Mouse (Mus musculus): ENCODE measurements around the gene Prelp. TPM values are rescaled to one million over a fixed set of nuclear protein-coding genes. Genes with fewer than 3 reads are reported as not detected.

Prelp gene
- polyA plus RNA-seq, 1 experiment from 2014 or later = 1.1 TPM

- Histone ChIP-seq H3K9ac (ENCODE audit: low read depth, low read length) (0 out of 2 replicates have a peak overlapping the region, but pooled peaks have one; percentile 29), H3K4me1 (ENCODE audit: control insufficient read depth, insufficient read depth, low read length) (peaks cover 17% of the 10 kb centered on the region; the same call in 1 of the 2 replicates), H3K27ac (ENCODE audit: low read depth, low read length) (no peak overlapping the region)
Observed at GRCm38 (mm10) chr1:133899043-133899542, 22.1 kb downstream of the Prelp start.

GRCm38 (mm10) chr1:133897293-133897692 lies 23.9 kb downstream of the Prelp start:
- no peak overlapping the region for H3K4me2 ChIP-seq
- no peak overlapping the region for H3K27ac ChIP-seq (ENCODE audit: low read depth, low read length)
- H3K36me3 ChIP-seq (ENCODE audit: control insufficient read depth, insufficient read depth, low read length) = no peaks in the 10 kb centered on the region
- no peaks in the 10 kb centered on the region for H3K27me3 ChIP-seq (ENCODE audit: control insufficient read depth, insufficient read depth, low read length)
- no peaks in the 10 kb centered on the region for H3K9me3 ChIP-seq (replicated peaks; ENCODE audit: control insufficient read depth, low read length)
- peaks cover 29% of the 10 kb centered on the region for H3K4me1 ChIP-seq (ENCODE audit: control insufficient read depth, insufficient read depth, low read length)
- H3K4me3 ChIP-seq (ENCODE audit: low read depth, low read length) = no peak overlapping the region
- 75% methylated on average over 6 of the region's 6 CpGs for WGBS (ENCODE audit: insufficient replicate concordance)
- no peak overlapping the region for H3K9ac ChIP-seq (ENCODE audit: low read depth, low read length)
- ATAC-seq (replicated peaks; ENCODE audit: insufficient number of reproducible peaks, low FRiP score, low TSS enrichment) = no peak

More at GRCm38 (mm10) chr1:133899043-133899542, 22.1 kb downstream of the Prelp start:
- Histone ChIP-seq H3K9me3 (replicated peaks; ENCODE audit: control insufficient read depth, low read length) (no peaks in the 10 kb centered on the region), H3K4me3 (ENCODE audit: low read depth, low read length) (no peak overlapping the region), H3K36me3 (ENCODE audit: control insufficient read depth, insufficient read depth, low read length) (no peaks in the 10 kb centered on the region), H3K4me2 (no peak overlapping the region), H3K27me3 (ENCODE audit: control insufficient read depth, insufficient read depth, low read length) (no peaks in the 10 kb centered on the region)
- WGBS (ENCODE audit: insufficient replicate concordance) = 50% methylated on average over 9 of the region's 9 CpGs
- no peak for ATAC-seq (replicated peaks; ENCODE audit: insufficient number of reproducible peaks, low FRiP score, low TSS enrichment)

- H3K36me3 ChIP-seq (ENCODE audit: control insufficient read depth, insufficient read depth, low read length) = no peaks in the 10 kb centered on the region
- H3K27ac ChIP-seq (ENCODE audit: low read depth, low read length) = peak overlapping the region; percentile 57
- H3K9me3 ChIP-seq (replicated peaks; ENCODE audit: control insufficient read depth, low read length) = no peaks in the 10 kb centered on the region
- 0 out of 2 replicates have a peak overlapping the region, but pooled peaks have one; percentile 19 for H3K4me2 ChIP-seq
- 0 out of 2 replicates have a peak, but pooled peaks cover 2% of the 10 kb centered on the region for H3K27me3 ChIP-seq (ENCODE audit: control insufficient read depth, insufficient read depth, low read length)
- WGBS (ENCODE audit: insufficient replicate concordance) = 4% methylated on average over 5 of the region's 5 CpGs
- H3K9ac ChIP-seq (ENCODE audit: low read depth, low read length) = no peak overlapping the region
- H3K4me3 ChIP-seq (ENCODE audit: low read depth, low read length) = no peak overlapping the region
- peaks cover 61% of the 10 kb centered on the region for H3K4me1 ChIP-seq (ENCODE audit: control insufficient read depth, insufficient read depth, low read length)
- peak; percentile 41; the same call in 1 of the 2 replicates for ATAC-seq (replicated peaks; ENCODE audit: insufficient number of reproducible peaks, low FRiP score, low TSS enrichment)
Observed at GRCm38 (mm10) chr1:133891489-133891888, 29.7 kb downstream of the Prelp start.

DNA sequence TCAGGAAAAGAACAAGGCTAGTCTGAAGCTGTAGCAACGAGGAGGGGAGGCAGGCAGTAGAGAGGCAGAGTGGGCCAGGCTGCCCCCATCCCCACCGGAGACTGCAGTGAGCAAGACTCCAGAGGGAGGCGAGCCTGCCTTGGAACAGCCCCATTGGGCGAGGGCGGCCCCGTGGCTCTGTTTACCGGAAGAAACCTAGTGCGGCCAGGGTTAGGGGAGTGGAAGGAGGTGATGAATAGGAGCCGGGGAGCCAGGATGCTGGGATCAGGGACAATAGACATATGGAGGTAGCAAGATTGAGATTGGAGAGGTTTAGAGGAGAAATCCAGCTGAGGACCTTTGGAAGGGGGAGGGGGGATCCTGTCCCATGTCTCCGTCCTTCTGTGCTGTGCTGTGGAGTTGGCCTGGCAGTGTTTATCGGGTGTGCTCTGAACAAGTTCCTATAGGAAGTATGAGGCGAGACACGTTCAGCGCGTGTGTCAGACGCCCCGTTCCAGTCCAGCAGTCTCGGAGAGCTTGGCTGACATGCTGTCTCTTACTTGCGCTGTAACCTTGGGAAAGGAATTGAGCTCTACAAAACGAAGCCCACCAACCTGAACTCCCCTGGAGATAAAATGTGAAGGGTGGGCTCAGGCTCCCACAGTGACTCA lies 31.1 kb downstream of the Prelp start:
- H3K27me3 ChIP-seq (ENCODE audit: control insufficient read depth, insufficient read depth, low read length) = 0 out of 2 replicates have a peak, but pooled peaks cover 2% of the 10 kb centered on the region

DNA sequence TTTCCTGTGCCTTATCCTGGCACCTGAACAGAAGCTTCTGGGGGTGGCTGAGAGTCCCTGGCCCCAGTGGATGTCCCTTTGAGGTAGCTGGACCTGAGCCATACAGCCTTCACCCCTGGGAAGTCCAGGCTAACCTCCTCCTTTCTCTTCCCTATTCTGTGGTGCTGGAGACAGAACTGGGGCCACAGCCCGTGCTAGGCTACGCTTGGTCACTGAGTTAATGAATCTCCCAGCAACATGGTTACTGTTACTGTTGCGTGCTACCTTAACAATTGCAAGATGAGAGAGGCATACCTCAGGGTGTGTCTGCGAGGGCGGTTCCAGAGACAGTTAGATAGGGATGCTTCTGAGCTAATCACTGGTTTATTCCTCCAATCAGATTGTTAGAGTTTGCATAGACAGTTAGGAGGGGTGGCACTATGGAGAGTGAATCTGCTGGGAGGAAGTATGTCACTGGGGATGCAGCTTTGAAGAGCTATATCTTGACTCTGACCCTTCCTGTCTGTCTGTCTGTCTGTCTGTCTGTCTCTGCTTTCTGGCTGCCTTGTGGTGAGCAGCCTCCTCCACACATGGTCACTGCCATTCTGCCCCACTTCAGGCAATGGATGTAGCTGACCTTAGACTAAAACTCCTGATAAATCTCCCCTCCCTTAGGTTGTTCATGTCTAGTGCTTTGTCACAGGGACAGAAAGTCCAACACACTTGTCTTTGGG lies 33.5 kb downstream of the Prelp start:
- no peak overlapping the region for H3K4me3 ChIP-seq (ENCODE audit: low read depth, low read length)
- peaks cover 42% of the 10 kb centered on the region for H3K4me1 ChIP-seq (ENCODE audit: control insufficient read depth, insufficient read depth, low read length)
- ATAC-seq (replicated peaks; ENCODE audit: insufficient number of reproducible peaks, low FRiP score, low TSS enrichment) = no peak
- no peaks in the 10 kb centered on the region for H3K36me3 ChIP-seq (ENCODE audit: control insufficient read depth, insufficient read depth, low read length)
- no peak overlapping the region for H3K9ac ChIP-seq (ENCODE audit: low read depth, low read length)
- 70% methylated on average over 5 of the region's 5 CpGs for WGBS (ENCODE audit: insufficient replicate concordance)
- H3K27me3 ChIP-seq (ENCODE audit: control insufficient read depth, insufficient read depth, low read length) = 0 out of 2 replicates have a peak, but pooled peaks cover 2% of the 10 kb centered on the region
- no peak overlapping the region for H3K4me2 ChIP-seq
- no peak overlapping the region for H3K27ac ChIP-seq (ENCODE audit: low read depth, low read length)
- no peaks in the 10 kb centered on the region for H3K9me3 ChIP-seq (replicated peaks; ENCODE audit: control insufficient read depth, low read length)

More for the DNA sequence above, 31.1 kb downstream of the Prelp start:
- 16% methylated on average over 20 of the region's 20 CpGs for WGBS (ENCODE audit: insufficient replicate concordance)
- H3K27ac ChIP-seq (ENCODE audit: low read depth, low read length) = peak overlapping the region; percentile 41
- ATAC-seq (replicated peaks; ENCODE audit: insufficient number of reproducible peaks, low FRiP score, low TSS enrichment) = no peak
- H3K4me2 ChIP-seq = peak overlapping the region; percentile 54
- H3K4me3 ChIP-seq (ENCODE audit: low read depth, low read length) = peak overlapping the region; percentile 12; the same call in 1 of the 2 replicates
- H3K9ac ChIP-seq (ENCODE audit: low read depth, low read length) = peak overlapping the region; percentile 43; the same call in 1 of the 2 replicates
- no peaks in the 10 kb centered on the region for H3K36me3 ChIP-seq (ENCODE audit: control insufficient read depth, insufficient read depth, low read length)
- H3K9me3 ChIP-seq (replicated peaks; ENCODE audit: control insufficient read depth, low read length) = no peaks in the 10 kb centered on the region
- peaks cover 50% of the 10 kb centered on the region for H3K4me1 ChIP-seq (ENCODE audit: control insufficient read depth, insufficient read depth, low read length)

DNA sequence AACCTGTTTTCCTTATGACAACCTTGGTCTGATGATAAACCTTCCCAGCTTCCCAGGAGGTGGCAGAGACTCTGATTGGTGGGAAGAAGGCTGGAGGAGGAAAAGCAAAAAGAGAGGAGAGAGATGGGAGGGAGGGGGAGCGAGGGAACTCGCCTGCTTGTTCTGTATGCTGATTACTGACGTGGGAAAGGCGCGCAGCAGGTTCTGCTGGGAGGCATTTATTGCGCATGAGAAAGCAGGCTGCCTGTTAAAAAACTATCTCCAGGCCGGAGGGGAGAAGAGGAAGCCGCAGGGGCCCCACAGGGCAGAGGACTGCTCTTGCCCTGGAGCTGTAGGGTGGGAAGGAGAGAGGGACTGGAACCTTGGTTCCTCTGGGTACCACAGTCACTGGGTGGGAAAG lies 34.2 kb downstream of the Prelp start:
- 12% methylated on average over 8 of the region's 8 CpGs for WGBS (ENCODE audit: insufficient replicate concordance)
- H3K9ac ChIP-seq (ENCODE audit: low read depth, low read length) = no peak overlapping the region; the same call in 1 of the 2 replicates
- no peak overlapping the region for H3K27ac ChIP-seq (ENCODE audit: low read depth, low read length)

DNA sequence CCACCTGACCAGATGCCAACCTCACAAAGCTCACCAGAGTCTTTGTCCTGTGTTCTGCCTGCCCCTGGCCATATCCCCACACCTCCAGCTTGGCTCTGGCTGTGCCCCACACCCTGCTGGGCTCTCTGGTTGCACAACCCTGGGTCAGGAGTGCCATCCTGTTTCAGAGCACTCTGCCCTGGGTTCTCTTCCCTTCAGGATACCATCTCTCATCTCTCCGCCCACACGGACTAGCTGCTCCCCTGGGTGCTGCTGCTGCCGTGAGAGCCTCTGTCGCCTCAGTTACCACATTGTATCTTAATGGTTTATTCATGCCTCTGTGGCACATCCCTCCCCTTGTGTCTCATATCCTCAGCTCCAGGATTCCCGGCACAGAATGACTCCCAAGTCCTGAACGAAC lies 34.8 kb downstream of the Prelp start:
- H3K4me2 ChIP-seq = no peak overlapping the region
- WGBS (ENCODE audit: insufficient replicate concordance) = 45% methylated on average over 6 of the region's 6 CpGs

More for the DNA sequence above, 34.2 kb downstream of the Prelp start:
- Histone ChIP-seq H3K36me3 (ENCODE audit: control insufficient read depth, insufficient read depth, low read length) (no peaks in the 10 kb centered on the region), H3K4me1 (ENCODE audit: control insufficient read depth, insufficient read depth, low read length) (peaks cover 41% of the 10 kb centered on the region), H3K4me2 (peak overlapping the region; percentile 16; the same call in 1 of the 2 replicates), H3K4me3 (ENCODE audit: low read depth, low read length) (no peak overlapping the region), H3K9me3 (replicated peaks; ENCODE audit: control insufficient read depth, low read length) (no peaks in the 10 kb centered on the region), H3K27me3 (ENCODE audit: control insufficient read depth, insufficient read depth, low read length) (0 out of 2 replicates have a peak, but pooled peaks cover 2% of the 10 kb centered on the region)
- no peak for ATAC-seq (replicated peaks; ENCODE audit: insufficient number of reproducible peaks, low FRiP score, low TSS enrichment)

GRCm38 (mm10) chr1:133885811-133886210 lies 35.4 kb downstream of the Prelp start:
- Histone ChIP-seq H3K9ac (ENCODE audit: low read depth, low read length) (no peak overlapping the region), H3K9me3 (replicated peaks; ENCODE audit: control insufficient read depth, low read length) (no peaks in the 10 kb centered on the region), H3K4me1 (ENCODE audit: control insufficient read depth, insufficient read depth, low read length) (peaks cover 40% of the 10 kb centered on the region), H3K27ac (ENCODE audit: low read depth, low read length) (no peak overlapping the region), H3K36me3 (ENCODE audit: control insufficient read depth, insufficient read depth, low read length) (no peaks in the 10 kb centered on the region), H3K4me2 (no peak overlapping the region), H3K4me3 (ENCODE audit: low read depth, low read length) (no peak overlapping the region), H3K27me3 (ENCODE audit: control insufficient read depth, insufficient read depth, low read length) (0 out of 2 replicates have a peak, but pooled peaks cover 2% of the 10 kb centered on the region)
- ATAC-seq (replicated peaks; ENCODE audit: insufficient number of reproducible peaks, low FRiP score, low TSS enrichment) = no peak
- 87% methylated on average over 7 of the region's 7 CpGs for WGBS (ENCODE audit: insufficient replicate concordance)

More for the DNA sequence above, 34.8 kb downstream of the Prelp start:
- Histone ChIP-seq H3K27ac (ENCODE audit: low read depth, low read length) (no peak overlapping the region), H3K9ac (ENCODE audit: low read depth, low read length) (peak overlapping the region; percentile 0; the same call in 1 of the 2 replicates), H3K9me3 (replicated peaks; ENCODE audit: control insufficient read depth, low read length) (no peaks in the 10 kb centered on the region), H3K4me3 (ENCODE audit: low read depth, low read length) (no peak overlapping the region), H3K36me3 (ENCODE audit: control insufficient read depth, insufficient read depth, low read length) (no peaks in the 10 kb centered on the region), H3K27me3 (ENCODE audit: control insufficient read depth, insufficient read depth, low read length) (0 out of 2 replicates have a peak, but pooled peaks cover 2% of the 10 kb centered on the region), H3K4me1 (ENCODE audit: control insufficient read depth, insufficient read depth, low read length) (peaks cover 40% of the 10 kb centered on the region)
- ATAC-seq (replicated peaks; ENCODE audit: insufficient number of reproducible peaks, low FRiP score, low TSS enrichment) = no peak

Data from heart, embryonic 11.5 days (tissue).